Mouse (Mus musculus): ENCODE results near the gene Cstb. TPM values are rescaled to one million over a fixed set of nuclear protein-coding genes. Genes with fewer than 3 reads are reported as not detected.

Gene Cstb
- 96.6 and 117 TPM in 2 replicates for polyA plus RNA-seq (2015; fragmentation: Nextera tagmentation; extraction: Ambion mirVana)

- peak within 1 kb of the TSS; percentile 80 for H3K4me3 ChIP-seq (replicated peaks; ENCODE audit: low read length)
- under 1% methylated on average over 40 of the region's 40 CpGs for WGBS
- H3K9me3 ChIP-seq (ENCODE audit: control insufficient read depth, low read length), result no peaks in the 10 kb centered on the region
- no peaks in the 10 kb centered on the region for H3K27me3 ChIP-seq (replicated peaks; ENCODE audit: control insufficient read depth, insufficient read depth, low read length)
- H3K9ac ChIP-seq (replicated peaks; ENCODE audit: low read depth, low read length), result peak within 1 kb of the TSS; percentile 92
- peak; percentile 96 for ATAC-seq
- peaks cover 10% of the 10 kb centered on the region for H3K36me3 ChIP-seq (ENCODE audit: control insufficient read depth, insufficient read depth)
- peak within 1 kb of the TSS; percentile 52 for H3K4me2 ChIP-seq (ENCODE audit: low read length)
- 0 out of 2 replicates have a peak within 1 kb of the TSS, but pooled peaks have one; percentile 6 for H3K27ac ChIP-seq (ENCODE audit: low read length)
- H3K4me1 ChIP-seq (replicated peaks; ENCODE audit: control insufficient read depth, insufficient read depth, low read length), result peaks cover 17% of the 10 kb centered on the region
Observed at GRCm38 (mm10) chr10:78425181-78426041, at the start of gene Cstb. TSS of gene Cstb (plus strand) at chr10:78425669.

GRCm38 (mm10) chr10:78378516-78378915 is 47.0 kb upstream of the Cstb start:
- H3K27me3 ChIP-seq (replicated peaks; ENCODE audit: control insufficient read depth, insufficient read depth, low read length), result no peaks in the 10 kb centered on the region
- 92% methylated on average over 7 of the region's 7 CpGs for WGBS
- H3K36me3 ChIP-seq (ENCODE audit: control insufficient read depth, insufficient read depth), result no peaks in the 10 kb centered on the region
- H3K4me3 ChIP-seq (replicated peaks; ENCODE audit: low read length), result no peak overlapping the region
- H3K9me3 ChIP-seq (ENCODE audit: control insufficient read depth, low read length), result no peaks in the 10 kb centered on the region
- no peak overlapping the region for H3K4me2 ChIP-seq (ENCODE audit: low read length)
- H3K4me1 ChIP-seq (replicated peaks; ENCODE audit: control insufficient read depth, insufficient read depth, low read length), result no peaks in the 10 kb centered on the region
- H3K9ac ChIP-seq (replicated peaks; ENCODE audit: low read depth, low read length), result no peak overlapping the region
- ATAC-seq, result no peak
- H3K27ac ChIP-seq (ENCODE audit: low read length), result no peak overlapping the region

- Histone ChIP-seq H3K9me3 (ENCODE audit: control insufficient read depth, low read length) (no peaks in the 10 kb centered on the region), H3K27me3 (replicated peaks; ENCODE audit: control insufficient read depth, insufficient read depth, low read length) (no peaks in the 10 kb centered on the region), H3K36me3 (ENCODE audit: control insufficient read depth, insufficient read depth) (no peaks in the 10 kb centered on the region), H3K4me2 (ENCODE audit: low read length) (no peak overlapping the region), H3K9ac (replicated peaks; ENCODE audit: low read depth, low read length) (no peak overlapping the region), H3K4me1 (replicated peaks; ENCODE audit: control insufficient read depth, insufficient read depth, low read length) (no peaks in the 10 kb centered on the region), H3K27ac (ENCODE audit: low read length) (no peak overlapping the region), H3K4me3 (replicated peaks; ENCODE audit: low read length) (no peak overlapping the region)
- ATAC-seq, result no peak
- WGBS, result 74% methylated on average over 3 of the region's 3 CpGs
Observed at GRCm38 (mm10) chr10:78383567-78383966, 41.9 kb upstream of the Cstb start.

- peaks cover 2% of the 10 kb centered on the region; the same call in 1 of the 2 replicates for H3K27me3 ChIP-seq (replicated peaks; ENCODE audit: control insufficient read depth, insufficient read depth, low read length)
- H3K9me3 ChIP-seq (ENCODE audit: control insufficient read depth, low read length), result no peaks in the 10 kb centered on the region
- no peak overlapping the region for H3K4me3 ChIP-seq (replicated peaks; ENCODE audit: low read length)
- 68% methylated on average over 5 of the region's 5 CpGs for WGBS
- no peak overlapping the region for H3K27ac ChIP-seq (ENCODE audit: low read length)
- no peaks in the 10 kb centered on the region; the same call in 1 of the 2 replicates for H3K4me1 ChIP-seq (replicated peaks; ENCODE audit: control insufficient read depth, insufficient read depth, low read length)
- no peak overlapping the region for H3K4me2 ChIP-seq (ENCODE audit: low read length)
- H3K36me3 ChIP-seq (ENCODE audit: control insufficient read depth, insufficient read depth), result no peaks in the 10 kb centered on the region
- no peak for ATAC-seq
- H3K9ac ChIP-seq (replicated peaks; ENCODE audit: low read depth, low read length), result no peak overlapping the region
Observed at GRCm38 (mm10) chr10:78385520-78385919, 39.9 kb upstream of the Cstb start.

GRCm38 (mm10) chr10:78388216-78388980 is 37.1 kb upstream of the Cstb start:
- WGBS, result 40% methylated on average over 20 of the region's 20 CpGs
- Histone ChIP-seq H3K27ac (ENCODE audit: low read length) (no peak overlapping the region), H3K36me3 (ENCODE audit: control insufficient read depth, insufficient read depth) (no peaks in the 10 kb centered on the region), H3K4me2 (ENCODE audit: low read length) (no peak overlapping the region; the same call in 1 of the 2 replicates), H3K27me3 (replicated peaks; ENCODE audit: control insufficient read depth, insufficient read depth, low read length) (peaks cover 17% of the 10 kb centered on the region), H3K4me1 (replicated peaks; ENCODE audit: control insufficient read depth, insufficient read depth, low read length) (peaks cover 5% of the 10 kb centered on the region), H3K9me3 (ENCODE audit: control insufficient read depth, low read length) (no peaks in the 10 kb centered on the region), H3K4me3 (replicated peaks; ENCODE audit: low read length) (no peak overlapping the region), H3K9ac (replicated peaks; ENCODE audit: low read depth, low read length) (0 out of 2 replicates have a peak overlapping the region, but pooled peaks have one; percentile 8)
- no peak for ATAC-seq

GRCm38 (mm10) chr10:78390982-78391470 is 34.4 kb upstream of the Cstb start:
- 17% methylated on average over 4 of the region's 4 CpGs for WGBS
- H3K9me3 ChIP-seq (ENCODE audit: control insufficient read depth, low read length), result no peaks in the 10 kb centered on the region
- H3K36me3 ChIP-seq (ENCODE audit: control insufficient read depth, insufficient read depth), result no peaks in the 10 kb centered on the region
- no peak overlapping the region for H3K4me3 ChIP-seq (replicated peaks; ENCODE audit: low read length)
- no peak overlapping the region for H3K9ac ChIP-seq (replicated peaks; ENCODE audit: low read depth, low read length)
- H3K4me1 ChIP-seq (replicated peaks; ENCODE audit: control insufficient read depth, insufficient read depth, low read length), result peaks cover 12% of the 10 kb centered on the region
- H3K4me2 ChIP-seq (ENCODE audit: low read length), result no peak overlapping the region
- H3K27me3 ChIP-seq (replicated peaks; ENCODE audit: control insufficient read depth, insufficient read depth, low read length), result peaks cover 17% of the 10 kb centered on the region
- no peak overlapping the region for H3K27ac ChIP-seq (ENCODE audit: low read length)
- ATAC-seq, result no peak

- peak overlapping the region; percentile 30; the same call in 1 of the 2 replicates for H3K4me2 ChIP-seq (ENCODE audit: low read length)
- H3K4me3 ChIP-seq (replicated peaks; ENCODE audit: low read length), result no peak overlapping the region
- 2% methylated on average over 18 of the region's 18 CpGs for WGBS
- no peaks in the 10 kb centered on the region for H3K9me3 ChIP-seq (ENCODE audit: control insufficient read depth, low read length)
- no peaks in the 10 kb centered on the region for H3K36me3 ChIP-seq (ENCODE audit: control insufficient read depth, insufficient read depth)
- no peak overlapping the region for H3K27ac ChIP-seq (ENCODE audit: low read length)
- H3K27me3 ChIP-seq (replicated peaks; ENCODE audit: control insufficient read depth, insufficient read depth, low read length), result peaks cover 17% of the 10 kb centered on the region
- H3K4me1 ChIP-seq (replicated peaks; ENCODE audit: control insufficient read depth, insufficient read depth, low read length), result peaks cover 18% of the 10 kb centered on the region
- ATAC-seq, result no peak
- no peak overlapping the region for H3K9ac ChIP-seq (replicated peaks; ENCODE audit: low read depth, low read length)
Observed at GRCm38 (mm10) chr10:78392072-78392471, 33.4 kb upstream of the Cstb start.

- H3K4me2 ChIP-seq (ENCODE audit: low read length), result no peak overlapping the region
Observed at GRCm38 (mm10) chr10:78395377-78395776, 30.1 kb upstream of the Cstb start.

More at GRCm38 (mm10) chr10:78395377-78395776, 30.1 kb upstream of the Cstb start:
- Histone ChIP-seq H3K9ac (replicated peaks; ENCODE audit: low read depth, low read length) (peak overlapping the region; percentile 15; the same call in 1 of the 2 replicates), H3K4me3 (replicated peaks; ENCODE audit: low read length) (no peak overlapping the region), H3K4me1 (replicated peaks; ENCODE audit: control insufficient read depth, insufficient read depth, low read length) (peaks cover 18% of the 10 kb centered on the region), H3K27ac (ENCODE audit: low read length) (peak overlapping the region; percentile 76), H3K9me3 (ENCODE audit: control insufficient read depth, low read length) (no peaks in the 10 kb centered on the region), H3K36me3 (ENCODE audit: control insufficient read depth, insufficient read depth) (peaks cover 8% of the 10 kb centered on the region), H3K27me3 (replicated peaks; ENCODE audit: control insufficient read depth, insufficient read depth, low read length) (peaks cover 16% of the 10 kb centered on the region)
- WGBS, result 70% methylated on average over 3 of the region's 3 CpGs
- ATAC-seq, result no peak
